Mouse (Mus musculus): ENCODE measurements around the gene Hdac1. TPM values are rescaled to one million over a fixed set of nuclear protein-coding genes. Genes with fewer than 3 reads are reported as not detected.

The Hdac1 gene
- polyA plus RNA-seq, 1 experiment from 2014 or later = 100 TPM

- Histone ChIP-seq H3K4me1 (replicated peaks) (peaks cover 10% of the 10 kb centered on the region), H3K27ac (replicated peaks) (no peak overlapping the region), H3K4me3 (replicated peaks) (no peak overlapping the region), H3K4me2 (peak overlapping the region; percentile 15; the same call in 1 of the 2 replicates), H3K27me3 (peaks cover 44% of the 10 kb centered on the region), H3K9ac (no peak overlapping the region), H3K9me3 (replicated peaks) (no peaks in the 10 kb centered on the region), H3K36me3 (replicated peaks) (no peaks in the 10 kb centered on the region)
- no peak for ATAC-seq (ENCODE audit: insufficient read depth)
- 18% methylated on average over 7 of the region's 8 CpGs for WGBS (ENCODE audit: insufficient replicate concordance)
Observed at GRCm38 (mm10) chr4:129575171-129575844, 32.8 kb upstream of the Hdac1 start.

GRCm38 (mm10) chr4:129573430-129573829 lies 30.9 kb upstream of the Hdac1 start, which contains the start of gene Lck:
Gene Lck (minus strand): TSS chr4:129573641.
- H3K4me3 ChIP-seq (replicated peaks) = no peak within 1 kb of the TSS
- H3K9me3 ChIP-seq (replicated peaks) = no peaks in the 10 kb centered on the region
- no peak within 1 kb of the TSS for H3K27ac ChIP-seq (replicated peaks)
- peaks cover 10% of the 10 kb centered on the region for H3K4me1 ChIP-seq (replicated peaks)
- H3K9ac ChIP-seq = no peak within 1 kb of the TSS
- no peak within 1 kb of the TSS for H3K4me2 ChIP-seq
- 42% methylated on average over 8 of the region's 8 CpGs for WGBS (ENCODE audit: insufficient replicate concordance)
- peaks cover 40% of the 10 kb centered on the region for H3K27me3 ChIP-seq
- H3K36me3 ChIP-seq (replicated peaks) = no peaks in the 10 kb centered on the region
- ATAC-seq (ENCODE audit: insufficient read depth) = no peak

GRCm38 (mm10) chr4:129573093-129573370 lies 30.5 kb upstream of the Hdac1 start:
- ATAC-seq (ENCODE audit: insufficient read depth) = no peak
- Histone ChIP-seq H3K9me3 (replicated peaks) (no peaks in the 10 kb centered on the region), H3K9ac (no peak overlapping the region), H3K36me3 (replicated peaks) (no peaks in the 10 kb centered on the region), H3K27ac (replicated peaks) (no peak overlapping the region), H3K4me1 (replicated peaks) (peaks cover 10% of the 10 kb centered on the region), H3K27me3 (peaks cover 36% of the 10 kb centered on the region), H3K4me3 (replicated peaks) (no peak overlapping the region), H3K4me2 (no peak overlapping the region)
- 89% methylated on average over 4 of the region's 4 CpGs for WGBS (ENCODE audit: insufficient replicate concordance)

- no peak overlapping the region for H3K27ac ChIP-seq (replicated peaks)
- H3K9me3 ChIP-seq (replicated peaks) = no peaks in the 10 kb centered on the region
- no peak overlapping the region for H3K4me3 ChIP-seq (replicated peaks)
- peaks cover 31% of the 10 kb centered on the region for H3K27me3 ChIP-seq
- no peak overlapping the region for H3K9ac ChIP-seq
- WGBS (ENCODE audit: insufficient replicate concordance) = 64% methylated on average over 13 of the region's 13 CpGs
- 0 out of 2 replicates have a peak, but pooled peaks have one; percentile 38 for ATAC-seq (ENCODE audit: insufficient read depth)
- H3K4me2 ChIP-seq = no peak overlapping the region
- peaks cover 10% of the 10 kb centered on the region for H3K4me1 ChIP-seq (replicated peaks)
- no peaks in the 10 kb centered on the region for H3K36me3 ChIP-seq (replicated peaks)
Observed at GRCm38 (mm10) chr4:129572236-129573092, 30.0 kb upstream of the Hdac1 start.

- H3K36me3 ChIP-seq (replicated peaks) = no peaks in the 10 kb centered on the region
- WGBS (ENCODE audit: insufficient replicate concordance) = 65% methylated on average over 8 of the region's 8 CpGs
- H3K4me2 ChIP-seq = no peak overlapping the region
- H3K27me3 ChIP-seq = peaks cover 23% of the 10 kb centered on the region
- no peak for ATAC-seq (ENCODE audit: insufficient read depth)
- peaks cover 4% of the 10 kb centered on the region for H3K4me1 ChIP-seq (replicated peaks)
- H3K9ac ChIP-seq = no peak overlapping the region
- no peaks in the 10 kb centered on the region for H3K9me3 ChIP-seq (replicated peaks)
- no peak overlapping the region for H3K27ac ChIP-seq (replicated peaks)
- H3K4me3 ChIP-seq (replicated peaks) = no peak overlapping the region
Observed at GRCm38 (mm10) chr4:129571551-129572084, 29.1 kb upstream of the Hdac1 start.

GRCm38 (mm10) chr4:129570028-129570427 lies 27.5 kb upstream of the Hdac1 start:
- Histone ChIP-seq H3K36me3 (replicated peaks) (no peaks in the 10 kb centered on the region), H3K27ac (replicated peaks) (no peak overlapping the region), H3K9ac (no peak overlapping the region), H3K27me3 (peaks cover 17% of the 10 kb centered on the region), H3K4me3 (replicated peaks) (no peak overlapping the region), H3K9me3 (replicated peaks) (no peaks in the 10 kb centered on the region), H3K4me2 (no peak overlapping the region), H3K4me1 (replicated peaks) (peaks cover 1% of the 10 kb centered on the region)
- WGBS (ENCODE audit: insufficient replicate concordance) = 65% methylated on average over 6 of the region's 6 CpGs
- ATAC-seq (ENCODE audit: insufficient read depth) = no peak

- H3K27ac ChIP-seq (replicated peaks) = no peak overlapping the region
- H3K4me2 ChIP-seq = no peak overlapping the region
- WGBS (ENCODE audit: insufficient replicate concordance) = 71% methylated on average over 7 of the region's 7 CpGs
- H3K4me3 ChIP-seq (replicated peaks) = no peak overlapping the region
- ATAC-seq (ENCODE audit: insufficient read depth) = no peak
- no peak overlapping the region for H3K9ac ChIP-seq
- no peaks in the 10 kb centered on the region for H3K9me3 ChIP-seq (replicated peaks)
- H3K4me1 ChIP-seq (replicated peaks) = peaks cover 8% of the 10 kb centered on the region; the same call in 1 of the 2 replicates
- H3K27me3 ChIP-seq = peaks cover 7% of the 10 kb centered on the region
- H3K36me3 ChIP-seq (replicated peaks) = no peaks in the 10 kb centered on the region
Observed at GRCm38 (mm10) chr4:129568366-129568765, 25.9 kb upstream of the Hdac1 start.

- Histone ChIP-seq H3K9me3 (replicated peaks) (no peaks in the 10 kb centered on the region), H3K27me3 (0 out of 2 replicates have a peak, but pooled peaks cover 6% of the 10 kb centered on the region), H3K4me1 (replicated peaks) (peaks cover 20% of the 10 kb centered on the region), H3K27ac (replicated peaks) (no peak overlapping the region), H3K36me3 (replicated peaks) (no peaks in the 10 kb centered on the region), H3K9ac (no peak overlapping the region), H3K4me3 (replicated peaks) (no peak overlapping the region), H3K4me2 (no peak overlapping the region)
- WGBS (ENCODE audit: insufficient replicate concordance) = 73% methylated on average over 6 of the region's 6 CpGs
- no peak for ATAC-seq (ENCODE audit: insufficient read depth)
Observed at GRCm38 (mm10) chr4:129565139-129565538, 22.6 kb upstream of the Hdac1 start.

GRCm38 (mm10) chr4:129563718-129564117 lies 21.2 kb upstream of the Hdac1 start:
- H3K9ac ChIP-seq = no peak overlapping the region
- H3K36me3 ChIP-seq (replicated peaks) = no peaks in the 10 kb centered on the region
- peaks cover 20% of the 10 kb centered on the region for H3K4me1 ChIP-seq (replicated peaks)
- H3K27me3 ChIP-seq = peaks cover 6% of the 10 kb centered on the region; the same call in 1 of the 2 replicates
- no peak overlapping the region for H3K27ac ChIP-seq (replicated peaks)
- H3K9me3 ChIP-seq (replicated peaks) = no peaks in the 10 kb centered on the region
- H3K4me2 ChIP-seq = no peak overlapping the region
- 71% methylated on average over 8 of the region's 8 CpGs for whole genome bisulfite sequencing (ENCODE audit: insufficient replicate concordance)
- no peak overlapping the region for H3K4me3 ChIP-seq (replicated peaks)
- no peak for ATAC-seq (ENCODE audit: insufficient read depth)

- no peak for ATAC-seq (ENCODE audit: insufficient read depth)
- H3K36me3 ChIP-seq (replicated peaks) = no peaks in the 10 kb centered on the region
- 50% methylated on average over 5 of the region's 5 CpGs for WGBS (ENCODE audit: insufficient replicate concordance)
- peaks cover 43% of the 10 kb centered on the region for H3K4me1 ChIP-seq (replicated peaks)
- H3K27me3 ChIP-seq = peaks cover 8% of the 10 kb centered on the region
- no peak overlapping the region for H3K27ac ChIP-seq (replicated peaks)
- no peak overlapping the region for H3K4me2 ChIP-seq
- H3K9me3 ChIP-seq (replicated peaks) = no peaks in the 10 kb centered on the region
- no peak overlapping the region for H3K4me3 ChIP-seq (replicated peaks)
- no peak overlapping the region for H3K9ac ChIP-seq
Observed at GRCm38 (mm10) chr4:129561184-129561583, 18.7 kb upstream of the Hdac1 start.

- ATAC-seq (ENCODE audit: insufficient read depth) = no peak
- 73% methylated on average over 12 of the region's 12 CpGs for WGBS (ENCODE audit: insufficient replicate concordance)
Observed at GRCm38 (mm10) chr4:129558321-129558955, 15.9 kb upstream of the Hdac1 start.

More at GRCm38 (mm10) chr4:129558321-129558955, 15.9 kb upstream of the Hdac1 start:
- H3K9ac ChIP-seq = no peak overlapping the region
- H3K4me1 ChIP-seq (replicated peaks) = peaks cover 48% of the 10 kb centered on the region
- no peaks in the 10 kb centered on the region for H3K36me3 ChIP-seq (replicated peaks)
- peaks cover 29% of the 10 kb centered on the region for H3K27me3 ChIP-seq
- peak overlapping the region; percentile 86; the same call in 1 of the 2 replicates for H3K4me2 ChIP-seq
- peak overlapping the region; percentile 82 for H3K27ac ChIP-seq (replicated peaks)
- no peaks in the 10 kb centered on the region for H3K9me3 ChIP-seq (replicated peaks)
- H3K4me3 ChIP-seq (replicated peaks) = no peak overlapping the region
